Mouse (Mus musculus): ENCODE measurements around the gene Senp3.
"Not testable (repeated sequence)": the region's sequence is repeated elsewhere in the genome, so short reads cannot be mapped to it uniquely, and the experiment has no call there.

Gene Senp3

GRCm38 (mm10) chr11:69704613-69705010, 22.7 kb upstream of the Senp3 start:
- no peak for DNase-seq (ENCODE audit: low spot score in 2 of 2)

GRCm38 (mm10) chr11:69703814-69704612, 22.1 kb upstream of the Senp3 start:
- DNase-seq (ENCODE audit: low spot score in 2 of 2) = no peak

DNA sequence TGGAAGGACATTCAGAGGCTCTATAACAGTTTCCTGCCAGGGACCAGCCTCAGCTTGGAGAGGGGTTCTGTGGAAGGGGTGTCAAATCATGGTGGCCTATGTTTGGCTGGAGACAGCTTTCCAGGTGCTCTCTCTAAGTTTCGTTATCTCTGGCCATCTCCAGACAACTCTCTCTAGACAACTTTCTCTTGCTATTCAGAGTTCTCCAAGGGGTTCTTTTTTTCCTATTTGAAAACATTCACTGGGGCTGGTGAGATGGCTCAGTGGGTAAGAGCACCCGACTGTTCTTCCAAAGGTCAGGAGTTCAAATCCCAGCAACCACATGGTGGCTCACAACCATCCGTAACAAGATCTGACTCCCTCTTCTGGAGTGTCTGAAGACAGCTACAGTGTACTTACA, 21.5 kb upstream of the Senp3 start:
- not testable (repeated sequence) for DNase-seq (ENCODE audit: low spot score in 2 of 2)

GRCm38 (mm10) chr11:69702886-69703285, 21.0 kb upstream of the Senp3 start:
- DNase-seq (ENCODE audit: low spot score in 2 of 2) = not testable (repeated sequence)

GRCm38 (mm10) chr11:69699595-69699994, 17.7 kb upstream of the Senp3 start:
- no peak for DNase-seq (ENCODE audit: low spot score in 2 of 2)

DNA sequence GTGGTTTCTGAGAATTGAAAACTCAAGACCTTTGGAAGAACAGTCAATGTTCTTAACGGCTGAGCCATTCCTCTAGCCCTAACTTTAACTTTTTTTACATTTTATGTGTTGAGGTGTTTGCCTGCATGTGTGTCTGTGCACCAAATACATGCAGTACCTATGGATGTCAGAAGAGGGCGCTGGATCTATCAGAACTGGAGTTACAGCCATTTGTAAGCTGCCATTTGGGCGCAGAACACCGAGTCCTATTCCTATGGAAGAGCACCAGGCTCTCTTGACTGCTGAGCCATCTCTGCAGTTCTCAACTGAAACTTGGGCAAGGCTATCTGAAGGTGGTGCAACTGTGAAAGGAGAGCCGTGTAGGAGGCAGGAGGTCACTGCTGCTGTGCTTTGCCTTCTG, 16.7 kb upstream of the Senp3 start:
- no peak for DNase-seq (ENCODE audit: low spot score in 2 of 2)

GRCm38 (mm10) chr11:69697396-69697795, 15.5 kb upstream of the Senp3 start:
- no peak for DNase-seq (ENCODE audit: low spot score in 2 of 2)

- no peak for DNase-seq (ENCODE audit: low spot score in 2 of 2)
Measured at GRCm38 (mm10) chr11:69695361-69696181, 13.7 kb upstream of the Senp3 start, which contains the start of the genes Tnfsf12 and Tnfsfm13. Gene Tnfsf12 (minus strand): TSS chr11:69695849. Gene Tnfsfm13 (minus strand): TSS chr11:69696098.

- DNase-seq (ENCODE audit: low spot score in 2 of 2) = no peak
Measured at GRCm38 (mm10) chr11:69695046-69695360, 13.1 kb upstream of the Senp3 start.

- DNase-seq (ENCODE audit: low spot score in 2 of 2) = no peak
Measured at GRCm38 (mm10) chr11:69693421-69693965, 11.6 kb upstream of the Senp3 start.

DNA sequence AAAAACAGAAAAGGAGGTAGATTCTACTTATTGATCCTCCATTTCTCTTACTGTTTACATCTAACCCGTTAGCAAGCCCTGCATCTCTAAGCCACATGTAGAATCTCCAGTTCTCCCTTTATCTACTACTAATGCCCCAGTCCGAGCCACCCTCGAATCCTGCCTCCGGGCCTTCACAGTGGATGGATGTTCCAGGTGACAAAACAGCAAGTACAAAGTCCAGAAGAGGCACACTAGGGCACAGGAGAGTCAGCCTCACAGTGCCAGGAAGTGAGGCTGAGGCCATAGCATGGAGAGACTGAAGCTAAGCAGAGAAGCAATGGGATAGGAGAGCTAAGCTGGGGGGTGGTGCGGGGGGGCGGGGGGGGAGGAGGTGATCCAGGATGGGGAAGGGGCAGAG, 11.0 kb upstream of the Senp3 start:
- no peak for DNase-seq (ENCODE audit: low spot score in 2 of 2)

DNA sequence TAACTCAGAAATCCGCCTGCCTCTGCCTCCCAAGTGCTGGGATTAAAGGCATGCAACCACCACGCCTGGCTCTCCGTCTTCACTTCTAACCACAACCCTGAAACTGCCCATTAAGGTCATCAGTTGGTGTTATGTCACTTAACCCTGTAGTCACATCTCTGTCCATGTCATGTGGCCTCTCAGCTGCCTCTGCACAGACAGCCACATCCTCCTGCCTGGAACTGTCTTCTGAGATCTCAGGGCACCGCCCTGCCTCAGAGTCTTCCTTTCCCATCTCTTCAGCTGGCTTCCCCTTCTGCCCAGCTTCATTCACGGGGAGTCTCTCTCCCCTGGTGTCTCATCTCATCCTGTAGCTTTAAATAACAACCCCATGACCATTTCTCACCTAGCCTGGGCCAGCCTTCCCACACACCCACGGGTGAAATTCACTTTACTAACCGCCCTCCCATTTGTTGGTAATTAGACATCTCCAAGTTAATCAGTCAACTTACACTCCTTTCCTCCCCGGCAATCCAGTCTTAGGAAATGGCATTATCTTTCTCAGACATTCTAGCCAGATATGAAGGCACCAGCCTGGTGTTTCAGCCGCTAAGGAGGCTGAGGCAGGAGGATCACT, 10.4 kb upstream of the Senp3 start:
- no peak for DNase-seq (ENCODE audit: low spot score in 2 of 2)

- no peak for DNase-seq (ENCODE audit: low spot score in 2 of 2)
Measured at GRCm38 (mm10) chr11:69689891-69690290, 8.0 kb upstream of the Senp3 start.

- DNase-seq (ENCODE audit: low spot score in 2 of 2) = no peak
Measured at GRCm38 (mm10) chr11:69687061-69687460, 5.2 kb upstream of the Senp3 start.

GRCm38 (mm10) chr11:69686377-69686776, 4.5 kb upstream of the Senp3 start:
- no peak for DNase-seq (ENCODE audit: low spot score in 2 of 2)

DNA sequence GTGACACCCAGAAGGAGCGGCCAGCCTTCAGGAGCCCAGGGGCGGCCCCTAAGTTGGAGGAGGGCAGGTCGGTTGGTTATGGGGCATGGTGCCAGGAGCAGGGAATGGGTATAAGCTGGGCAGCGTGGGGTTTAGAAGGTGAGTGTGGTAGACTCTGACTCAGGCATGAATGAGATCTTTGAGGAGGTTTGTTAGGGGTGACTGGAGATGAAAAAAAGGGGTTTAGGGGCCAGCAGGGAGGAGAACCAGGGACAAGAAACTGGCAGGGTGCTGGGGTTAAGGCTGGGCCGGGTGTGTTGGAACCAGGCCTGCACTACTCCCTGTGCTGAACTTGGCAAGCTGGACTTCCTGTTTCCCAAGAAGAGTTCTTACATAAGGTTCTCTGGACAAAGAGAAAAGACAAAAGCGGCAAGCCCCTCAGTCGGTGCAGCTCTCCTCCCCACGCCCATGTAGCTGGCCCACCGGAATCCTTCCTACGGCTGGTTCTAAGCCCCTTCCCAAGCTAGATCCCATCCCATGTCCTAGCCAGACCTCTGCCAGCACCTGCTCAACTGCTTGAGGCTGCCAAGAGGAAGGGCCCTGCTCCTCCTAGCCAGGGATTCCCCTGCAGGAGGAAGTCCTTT, 3.8 kb upstream of the Senp3 start, which contains the start of gene Tnfsf13:
Gene Tnfsf13 (minus strand): TSS at position 259 of the 623 bp plus-strand sequence.
- no peak for DNase-seq (ENCODE audit: low spot score in 2 of 2)

- no peak for DNase-seq (ENCODE audit: low spot score in 2 of 2)
Measured at GRCm38 (mm10) chr11:69684936-69685335, 3.1 kb upstream of the Senp3 start.

DNA sequence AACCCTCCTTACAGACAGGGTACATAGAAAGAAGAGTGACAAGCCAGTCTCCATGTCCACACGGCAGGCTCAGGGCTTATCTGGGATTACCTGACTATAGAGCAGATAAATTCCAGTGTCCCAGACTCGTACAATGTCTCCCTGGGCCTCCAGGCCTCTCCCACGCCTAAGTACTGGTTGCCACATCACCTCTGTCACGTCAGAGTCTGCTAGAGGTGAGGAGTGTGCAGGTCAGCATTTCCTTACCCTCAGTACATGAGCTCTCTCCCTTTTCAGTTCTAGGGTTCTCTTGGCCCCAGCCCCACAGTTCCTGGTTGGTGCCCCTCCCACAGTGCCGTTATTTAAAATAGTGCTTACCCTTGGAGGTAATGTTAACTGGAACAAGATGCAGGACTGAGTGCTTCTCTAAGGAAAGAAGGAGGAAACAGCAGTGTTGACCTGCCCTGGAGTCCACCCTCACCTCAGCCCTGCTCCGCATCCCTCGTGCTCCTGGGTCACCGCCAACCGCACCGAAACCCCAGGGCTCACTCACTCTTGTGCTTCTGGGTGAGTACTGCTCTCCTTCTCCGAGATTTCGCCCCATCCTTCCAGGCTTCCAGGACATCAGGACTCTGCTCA, 2.4 kb upstream of the Senp3 start:
- no peak for DNase-seq (ENCODE audit: low spot score in 2 of 2)

GRCm38 (mm10) chr11:69683576-69683975, 1.7 kb upstream of the Senp3 start:
- no peak for DNase-seq (ENCODE audit: low spot score in 2 of 2)

DNA sequence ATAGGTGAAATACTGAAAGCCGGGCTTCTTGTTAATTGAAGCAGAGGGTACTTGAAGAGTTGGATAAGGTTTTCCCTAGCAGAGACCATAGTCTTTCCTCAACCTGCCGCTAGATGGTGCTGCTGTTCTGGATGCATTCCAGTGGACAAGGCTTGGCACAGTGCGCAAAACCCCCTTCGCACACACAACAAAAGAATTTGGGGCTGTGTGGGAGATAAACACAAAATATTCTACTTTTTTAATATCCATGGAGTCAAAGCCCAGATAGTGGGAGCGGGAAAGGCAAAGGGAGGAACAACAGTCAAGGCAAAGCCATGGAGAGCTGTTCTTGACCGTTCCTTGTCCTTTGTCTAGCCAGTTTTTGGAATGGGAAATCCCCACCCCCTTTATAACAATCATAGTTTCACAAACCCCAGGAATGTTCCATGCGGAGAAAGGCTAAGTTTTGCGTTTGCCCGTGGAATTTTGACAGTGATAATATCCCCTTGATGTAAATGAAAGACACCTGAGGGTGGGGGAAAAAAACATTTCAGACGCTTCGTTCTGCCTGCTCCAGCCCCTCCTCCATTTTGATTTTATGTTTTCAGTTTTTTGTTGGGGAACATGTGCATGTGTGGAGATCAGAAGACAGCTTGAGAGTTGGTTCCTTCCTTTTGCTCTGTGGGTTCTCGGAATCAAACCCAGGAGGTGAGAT, 1.1 kb upstream of the Senp3 start:
- DNase-seq (ENCODE audit: low spot score in 2 of 2) = peak; percentile 73 to 86
